Mouse (Mus musculus) hindbrain, embryonic 15.5 days (tissue): ENCODE measurements at regions not wholly inside any gene's neighbourhood (a gene's known extent, or its start where the extent isn't known, plus 50 kb on each side); places are given as distances from the start of the nearest gene placed in this dataset.
"Not testable (repeated sequence)": the region's sequence is repeated elsewhere in the genome, so short reads cannot be mapped to it uniquely, and the experiment has no call there.

ENCODE experiments used
- ATAC-seq: fragments of 200-750 bp; cut with Nextera tagmentation; 2 replicates; pipeline ENCODE4 v1.8.0; 2017; ENCODE audit warnings: low read depth, moderate number of reproducible peaks, moderate TSS enrichment; ENCODE audit not compliant: low FRiP score
- H3K27ac ChIP-seq: fragments of 300-500 bp; sonication (generic); replicated peaks from 2 replicates; pipeline ENCODE4 v1.5.1; 2015; ENCODE audit warnings: mild to moderate bottlenecking, inconsistent platforms
- H3K27me3 ChIP-seq: fragments of 300-500 bp; sonication (generic); 2 replicates; pipeline ENCODE4 v1.6.1; 2015; ENCODE audit warnings: control low read depth, inconsistent platforms
- H3K36me3 ChIP-seq: fragments of 300-500 bp; sonication (generic); 2 replicates; pipeline ENCODE4 v1.6.1; 2015; ENCODE audit warnings: control low read depth, inconsistent platforms
- H3K4me1 ChIP-seq: fragments of 300-500 bp; sonication (generic); replicated peaks from 2 replicates; pipeline ENCODE4 v1.6.1; 2015; ENCODE audit warnings: control low read depth, inconsistent platforms
- H3K4me2 ChIP-seq: fragments of 300-500 bp; sonication (generic); 2 replicates; pipeline ENCODE4 v1.6.1; 2015; ENCODE audit warnings: moderate library complexity, mild to moderate bottlenecking, inconsistent platforms
- H3K4me3 ChIP-seq: fragments of 300-500 bp; sonication (generic); 2 replicates; pipeline ENCODE4 v1.5.1; 2015; ENCODE audit warnings: mild to moderate bottlenecking, inconsistent platforms
- H3K9ac ChIP-seq: fragments of 300-500 bp; sonication (generic); 2 replicates; pipeline ENCODE4 v1.6.1; 2015; ENCODE audit warnings: inconsistent platforms
- H3K9me3 ChIP-seq: fragments of 300-500 bp; sonication (generic); 2 replicates; pipeline ENCODE4 v1.6.1; 2016; ENCODE audit warnings: control low read depth, inconsistent platforms
- WGBS: fragments of 180-500 bp; shearing (Covaris S2); methylation state at CpG from one replicate; pipeline ENCODE4 v1.1.7; 2015; 5-methylcytosine and 5-hydroxymethylcytosine counted together

DNA sequence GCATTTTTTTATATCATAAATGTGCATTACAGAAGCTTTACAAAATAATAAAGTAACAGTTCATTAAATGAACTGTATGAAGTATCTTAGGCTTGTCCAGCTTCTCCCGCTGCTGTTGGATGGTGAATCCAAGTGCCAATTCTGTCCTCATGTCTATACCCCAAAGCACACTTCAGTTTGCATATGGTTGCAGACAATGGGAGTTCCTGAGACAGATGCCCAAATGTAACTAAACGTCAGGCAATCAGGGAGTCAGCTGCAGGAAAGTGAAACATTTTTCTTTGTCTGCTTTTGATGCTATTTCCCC is 859.4 kb upstream of the Mms22l start:
- 17% methylated on average over 2 of the region's 2 CpGs for WGBS
- Histone ChIP-seq H3K27ac (peak overlapping the region; percentile 70; the same call in 1 of the 2 replicates), H3K4me3 (no peak overlapping the region), H3K36me3 (no peaks in the 10 kb centered on the region), H3K9ac (no peak overlapping the region), H3K4me1 (peaks cover 12% of the 10 kb centered on the region), H3K4me2 (0 out of 2 replicates have a peak overlapping the region, but pooled peaks have one; percentile 41), H3K9me3 (no peaks in the 10 kb centered on the region), H3K27me3 (no peaks in the 10 kb centered on the region)
- ATAC-seq: peak; percentile 55; the same call in 1 of the 2 replicates

DNA sequence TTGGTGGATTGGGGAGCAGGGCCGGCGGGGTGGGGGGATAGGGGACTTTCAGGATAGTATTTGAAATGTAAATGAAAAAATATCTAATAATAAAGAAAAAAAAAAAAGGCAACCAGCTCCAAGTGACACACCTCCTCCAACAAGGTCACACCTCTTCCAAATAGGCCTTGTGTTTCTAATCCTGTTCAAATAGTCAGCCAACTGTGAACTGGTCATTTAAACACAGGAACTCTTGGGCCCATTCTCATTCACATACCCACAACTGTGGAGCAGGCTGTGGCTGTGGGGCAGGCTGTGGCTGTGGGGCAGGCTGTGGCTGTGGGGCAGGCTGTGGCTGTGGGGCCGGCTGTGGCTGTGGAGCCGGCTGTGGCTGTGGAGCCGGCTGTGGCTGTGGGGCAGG is 839.6 kb upstream of the Mms22l start:
- H3K27ac ChIP-seq, H3K27me3 ChIP-seq, H3K36me3 ChIP-seq, H3K9ac ChIP-seq, H3K4me2 ChIP-seq, ATAC-seq, H3K9me3 ChIP-seq, H3K4me1 ChIP-seq, H3K4me3 ChIP-seq: not testable (repeated sequence)
- 92% methylated on average over 5 of the region's 5 CpGs for WGBS

DNA sequence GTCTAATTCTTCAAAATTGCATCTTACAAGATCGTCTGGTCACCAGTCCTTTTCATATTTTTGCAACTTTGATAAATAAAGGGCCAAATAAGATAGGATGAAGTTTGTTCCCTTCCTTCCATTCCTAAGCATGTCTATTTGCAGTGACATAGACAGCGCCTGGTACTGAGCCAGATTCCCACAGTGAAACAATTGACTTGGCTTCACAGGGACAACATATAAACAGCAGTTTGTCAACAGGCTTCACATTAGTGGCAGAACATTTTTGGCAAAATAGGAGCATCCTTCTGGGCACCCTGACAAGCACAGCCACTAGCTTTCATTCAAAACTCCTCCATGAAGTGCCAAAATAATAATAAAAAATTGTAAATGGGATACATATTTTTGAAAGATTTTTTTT is 827.4 kb upstream of the Mms22l start:
- H3K27me3 ChIP-seq: no peaks in the 10 kb centered on the region
- no peaks in the 10 kb centered on the region for H3K9me3 ChIP-seq
- no peak overlapping the region for H3K4me2 ChIP-seq
- no peak overlapping the region for H3K27ac ChIP-seq
- ATAC-seq: 0 out of 2 replicates have a peak, but pooled peaks have one; percentile 19
- H3K4me3 ChIP-seq: no peak overlapping the region
- WGBS: 73% methylated on average over 2 of the region's 2 CpGs
- no peak overlapping the region for H3K9ac ChIP-seq
- no peaks in the 10 kb centered on the region for H3K4me1 ChIP-seq
- no peaks in the 10 kb centered on the region for H3K36me3 ChIP-seq

DNA sequence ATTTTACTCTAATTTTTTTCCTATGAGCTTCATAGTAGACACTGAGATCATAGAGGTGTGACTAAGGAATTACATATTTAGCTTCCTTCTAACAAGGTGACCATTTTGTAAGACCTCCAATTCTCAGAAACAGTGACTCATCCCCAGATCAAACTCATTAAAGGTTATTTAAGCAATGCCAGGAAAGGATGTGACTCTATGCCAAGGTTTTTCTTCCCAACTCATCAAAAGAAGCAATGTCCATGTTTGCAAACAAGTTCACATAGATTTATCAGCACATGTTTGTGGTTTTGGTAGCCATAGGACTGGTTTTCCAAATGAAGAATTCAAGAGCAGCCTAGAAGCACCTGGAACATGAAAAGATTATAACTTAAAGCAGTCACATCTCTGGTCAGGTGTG is 792.6 kb upstream of the Mms22l start:
- Histone ChIP-seq H3K4me2 (no peak overlapping the region), H3K36me3 (no peaks in the 10 kb centered on the region), H3K9me3 (no peaks in the 10 kb centered on the region), H3K4me3 (no peak overlapping the region), H3K4me1 (no peaks in the 10 kb centered on the region), H3K27ac (no peak overlapping the region), H3K27me3 (no peaks in the 10 kb centered on the region), H3K9ac (no peak overlapping the region)
- ATAC-seq: no peak

DNA sequence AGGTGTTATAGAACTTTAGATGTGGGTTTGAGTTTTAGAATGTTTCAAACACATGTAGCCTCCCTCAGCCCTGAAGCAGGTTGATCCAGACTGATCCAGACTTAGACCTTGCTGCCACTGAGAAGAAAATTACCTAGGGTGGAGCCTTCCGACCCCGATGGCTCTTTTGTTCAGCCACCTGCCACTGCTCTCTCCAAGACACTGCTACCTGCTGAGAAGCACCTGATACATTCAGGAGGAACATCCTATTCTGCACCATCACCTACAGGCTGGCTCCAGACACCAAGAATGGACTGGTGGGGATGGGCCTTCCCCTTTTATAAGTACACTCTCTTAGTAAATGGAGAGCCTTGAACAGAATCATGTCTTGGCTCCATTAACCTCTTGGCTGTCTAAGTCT is 785.5 kb upstream of the Mms22l start:
- H3K4me3 ChIP-seq: no peak overlapping the region
- no peak overlapping the region for H3K27ac ChIP-seq
- WGBS: 82% methylated on average over 2 of the region's 2 CpGs
- H3K27me3 ChIP-seq: no peaks in the 10 kb centered on the region
- no peaks in the 10 kb centered on the region for H3K36me3 ChIP-seq
- no peaks in the 10 kb centered on the region for H3K4me1 ChIP-seq
- H3K9ac ChIP-seq: no peak overlapping the region
- no peak for ATAC-seq
- no peaks in the 10 kb centered on the region for H3K9me3 ChIP-seq
- no peak overlapping the region for H3K4me2 ChIP-seq

DNA sequence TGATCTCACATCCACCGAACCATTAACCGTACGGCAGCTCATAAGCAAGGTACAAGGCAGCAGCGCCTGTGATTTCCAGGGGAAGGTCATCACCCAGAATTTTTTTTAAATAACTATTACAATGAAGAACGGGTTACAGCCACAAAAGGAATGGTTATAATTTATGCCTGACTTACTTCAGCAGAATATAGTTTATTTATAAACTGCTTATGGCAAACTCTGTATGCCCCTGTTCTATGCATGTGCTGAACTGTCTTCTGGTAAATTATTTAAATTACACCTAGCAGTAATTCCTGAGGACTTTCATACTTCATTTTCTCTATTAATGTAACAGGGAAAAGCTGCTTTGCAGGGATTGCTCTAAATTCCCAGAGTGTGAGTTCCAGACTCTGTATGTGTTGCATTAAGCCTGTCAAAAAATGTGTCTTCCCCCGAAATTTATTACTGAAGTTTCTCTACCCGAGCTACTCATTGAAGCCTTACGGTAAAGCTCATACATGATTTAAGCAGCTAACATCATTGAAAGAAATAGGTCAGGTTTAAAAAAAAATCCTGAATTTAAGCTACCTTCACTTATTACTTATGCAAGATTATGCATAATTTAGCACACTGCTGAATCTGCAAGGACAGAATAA is 782.4 kb upstream of the Mms22l start:
- Histone ChIP-seq H3K9ac (no peak overlapping the region), H3K36me3 (no peaks in the 10 kb centered on the region), H3K27ac (no peak overlapping the region), H3K4me1 (no peaks in the 10 kb centered on the region), H3K27me3 (no peaks in the 10 kb centered on the region), H3K9me3 (no peaks in the 10 kb centered on the region), H3K4me3 (no peak overlapping the region), H3K4me2 (no peak overlapping the region)
- 79% methylated on average over 8 of the region's 8 CpGs for WGBS
- ATAC-seq: no peak

DNA sequence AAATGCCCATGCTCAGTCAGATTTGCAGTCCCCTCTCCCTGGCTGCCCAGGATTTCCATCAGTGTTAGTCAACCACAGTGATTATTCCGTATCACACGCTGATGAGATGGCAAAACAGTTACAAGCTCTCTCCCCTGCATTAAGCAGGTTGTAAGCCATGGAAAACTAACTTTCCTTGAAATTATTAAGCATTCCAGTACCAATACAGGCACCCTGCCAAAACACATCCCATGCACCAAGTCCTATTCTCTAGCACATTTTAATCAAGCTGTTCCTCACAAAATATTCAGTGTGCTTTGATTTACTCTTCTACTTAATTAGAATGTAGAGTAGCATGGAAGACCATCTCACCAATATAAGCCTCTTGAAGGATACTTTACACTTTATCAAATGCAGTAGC is 768.4 kb upstream of the Mms22l start:
- H3K4me1 ChIP-seq: no peaks in the 10 kb centered on the region
- ATAC-seq: no peak
- H3K4me2 ChIP-seq: no peak overlapping the region
- 62% methylated on average over 2 of the region's 2 CpGs for WGBS
- no peak overlapping the region for H3K4me3 ChIP-seq
- H3K9me3 ChIP-seq: no peaks in the 10 kb centered on the region
- no peak overlapping the region for H3K9ac ChIP-seq
- H3K27ac ChIP-seq: no peak overlapping the region
- H3K27me3 ChIP-seq: no peaks in the 10 kb centered on the region
- no peaks in the 10 kb centered on the region for H3K36me3 ChIP-seq

DNA sequence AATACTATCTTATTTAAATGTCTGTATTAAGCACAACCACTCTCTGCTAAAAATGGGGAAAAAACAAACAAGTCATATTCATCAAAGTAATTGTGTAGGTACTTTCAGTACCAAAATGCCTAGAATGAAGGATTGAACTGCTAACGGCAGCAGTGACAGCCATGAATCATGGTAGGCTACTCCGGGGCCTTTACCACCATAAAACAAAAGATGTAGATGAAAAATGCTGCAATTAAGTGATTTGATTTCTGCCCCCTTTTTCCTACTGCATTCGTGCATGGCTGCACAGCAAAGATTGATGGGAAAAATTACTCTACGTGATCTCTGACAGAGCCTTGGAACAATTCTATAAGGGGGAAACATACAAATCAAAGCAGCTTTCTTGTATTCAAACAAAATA is 763.8 kb upstream of the Mms22l start:
- no peak overlapping the region for H3K4me3 ChIP-seq
- H3K27me3 ChIP-seq: no peaks in the 10 kb centered on the region
- H3K4me1 ChIP-seq: no peaks in the 10 kb centered on the region
- no peak overlapping the region for H3K27ac ChIP-seq
- H3K36me3 ChIP-seq: no peaks in the 10 kb centered on the region
- no peak overlapping the region for H3K4me2 ChIP-seq
- no peak for ATAC-seq
- 51% methylated on average over 4 of the region's 4 CpGs for WGBS
- H3K9me3 ChIP-seq: no peaks in the 10 kb centered on the region
- H3K9ac ChIP-seq: no peak overlapping the region

DNA sequence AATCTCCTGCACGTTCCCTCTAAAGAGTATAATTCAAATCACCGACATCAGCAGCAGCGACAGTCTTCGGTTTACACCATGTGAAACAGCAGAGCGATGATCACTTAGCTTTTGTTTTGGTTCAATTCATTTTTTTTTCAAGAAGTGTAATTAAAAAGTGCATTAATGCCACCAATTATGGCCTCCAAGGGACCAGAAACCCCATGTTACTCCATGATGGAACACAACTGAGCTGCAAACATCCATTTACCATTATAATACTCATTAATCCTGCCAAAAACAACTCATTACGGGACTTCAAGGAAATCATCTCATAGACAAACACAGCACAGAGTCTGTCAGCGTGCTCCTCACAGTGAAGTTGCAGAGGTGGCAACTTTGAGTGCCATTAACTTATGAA is 752.2 kb upstream of the Mms22l start:
- Histone ChIP-seq H3K4me2 (peak overlapping the region; percentile 35), H3K9ac (no peak overlapping the region)
- 45% methylated on average over 7 of the region's 7 CpGs for WGBS

DNA sequence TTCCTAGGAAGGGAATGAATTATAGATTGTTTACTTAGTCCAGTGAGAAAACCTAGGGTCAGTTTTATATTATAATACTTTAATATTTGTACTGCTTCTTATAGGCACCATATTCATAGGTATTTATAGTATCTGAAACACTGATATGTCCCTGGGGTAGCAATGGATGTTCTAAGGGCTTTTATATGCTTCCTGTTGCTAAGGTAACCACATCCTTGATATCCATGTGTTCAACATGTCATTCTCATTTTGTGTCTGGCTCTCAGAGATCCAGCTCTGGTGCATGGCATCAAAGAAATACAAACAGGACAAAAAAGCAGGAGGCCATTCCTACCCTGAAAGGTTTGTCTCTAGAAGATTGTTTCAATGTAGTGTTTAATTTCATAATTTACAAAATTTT is 738.2 kb upstream of the Mms22l start:
- Histone ChIP-seq H3K27ac (no peak overlapping the region), H3K4me2 (no peak overlapping the region), H3K27me3 (no peaks in the 10 kb centered on the region), H3K9ac (no peak overlapping the region), H3K36me3 (no peaks in the 10 kb centered on the region), H3K4me3 (no peak overlapping the region), H3K9me3 (no peaks in the 10 kb centered on the region), H3K4me1 (peaks cover 10% of the 10 kb centered on the region; the same call in 1 of the 2 replicates)
- no peak for ATAC-seq

More for the DNA sequence above, 752.2 kb upstream of the Mms22l start:
- Histone ChIP-seq H3K36me3 (no peaks in the 10 kb centered on the region), H3K27me3 (no peaks in the 10 kb centered on the region), H3K4me1 (no peaks in the 10 kb centered on the region; the same call in 1 of the 2 replicates), H3K9me3 (no peaks in the 10 kb centered on the region), H3K27ac (no peak overlapping the region), H3K4me3 (no peak overlapping the region)
- ATAC-seq: no peak

DNA sequence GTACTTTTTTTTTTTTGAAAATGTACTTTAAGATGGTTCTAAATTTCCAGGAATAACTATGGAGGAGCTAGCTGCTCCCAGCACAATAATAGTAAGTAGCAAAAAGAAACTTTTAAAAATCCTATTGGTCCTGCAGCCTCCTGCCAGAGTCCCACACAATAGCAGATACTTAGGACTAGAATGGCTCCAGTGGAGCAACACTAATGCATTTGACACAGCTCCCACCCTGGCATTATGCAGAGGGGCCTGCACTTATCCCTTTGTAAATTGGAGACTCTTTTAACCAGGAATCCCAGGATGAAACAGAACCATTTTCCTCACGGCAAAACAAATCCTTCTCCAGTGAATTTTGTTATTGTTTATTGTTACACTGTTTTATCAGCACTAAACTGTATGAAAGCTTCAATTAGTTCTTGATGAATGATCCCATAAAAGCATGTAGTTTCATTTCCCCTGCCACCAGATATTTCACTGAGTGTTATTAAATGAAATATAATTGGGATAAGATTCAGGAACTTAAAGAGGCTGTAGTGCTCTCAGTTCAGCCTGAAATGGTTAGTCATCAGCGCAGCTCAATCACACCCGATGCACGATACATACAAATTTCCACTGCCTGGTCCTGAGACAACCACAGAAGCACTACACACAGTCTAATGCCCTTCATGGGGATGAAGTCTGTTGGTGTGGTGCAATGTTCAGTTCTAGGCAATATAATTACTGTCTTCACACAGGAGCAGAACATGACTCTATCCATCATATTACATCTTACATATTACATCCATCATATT is 708.6 kb upstream of the Mms22l start:
- Histone ChIP-seq H3K36me3 (no peaks in the 10 kb centered on the region), H3K27me3 (no peaks in the 10 kb centered on the region), H3K27ac (peak overlapping the region; percentile 38; the same call in 1 of the 2 replicates), H3K4me3 (no peak overlapping the region), H3K4me1 (peaks cover 4% of the 10 kb centered on the region; the same call in 1 of the 2 replicates), H3K4me2 (no peak overlapping the region), H3K9ac (0 out of 2 replicates have a peak overlapping the region, but pooled peaks have one; percentile 10), H3K9me3 (no peaks in the 10 kb centered on the region)
- WGBS: 18% methylated on average over 4 of the region's 4 CpGs
- peak; percentile 91 for ATAC-seq

DNA sequence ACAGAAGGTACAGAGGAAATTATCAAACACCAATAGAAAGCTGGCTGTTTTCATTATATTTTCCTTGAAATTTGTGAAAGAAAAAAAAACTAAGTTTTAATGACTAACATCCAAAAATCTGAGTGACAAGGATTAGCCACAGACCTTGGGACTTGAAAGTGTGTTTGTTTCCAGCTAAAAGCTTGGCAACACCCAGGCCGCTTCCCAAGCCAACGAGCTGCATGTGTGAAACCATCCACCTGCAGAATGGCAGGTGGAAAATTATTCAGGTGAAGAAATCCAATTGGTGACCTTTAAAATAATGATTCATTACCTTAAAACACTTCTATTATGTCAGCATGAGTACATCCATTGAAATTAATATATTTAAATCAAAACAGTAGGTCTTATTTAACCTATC is 672.7 kb upstream of the Mms22l start:
- 84% methylated on average over 2 of the region's 2 CpGs for WGBS
- no peaks in the 10 kb centered on the region for H3K36me3 ChIP-seq
- H3K27ac ChIP-seq: no peak overlapping the region
- H3K4me1 ChIP-seq: no peaks in the 10 kb centered on the region
- H3K9me3 ChIP-seq: no peaks in the 10 kb centered on the region
- no peak overlapping the region for H3K4me2 ChIP-seq
- no peak overlapping the region for H3K4me3 ChIP-seq
- H3K9ac ChIP-seq: no peak overlapping the region
- no peak for ATAC-seq
- H3K27me3 ChIP-seq: no peaks in the 10 kb centered on the region

DNA sequence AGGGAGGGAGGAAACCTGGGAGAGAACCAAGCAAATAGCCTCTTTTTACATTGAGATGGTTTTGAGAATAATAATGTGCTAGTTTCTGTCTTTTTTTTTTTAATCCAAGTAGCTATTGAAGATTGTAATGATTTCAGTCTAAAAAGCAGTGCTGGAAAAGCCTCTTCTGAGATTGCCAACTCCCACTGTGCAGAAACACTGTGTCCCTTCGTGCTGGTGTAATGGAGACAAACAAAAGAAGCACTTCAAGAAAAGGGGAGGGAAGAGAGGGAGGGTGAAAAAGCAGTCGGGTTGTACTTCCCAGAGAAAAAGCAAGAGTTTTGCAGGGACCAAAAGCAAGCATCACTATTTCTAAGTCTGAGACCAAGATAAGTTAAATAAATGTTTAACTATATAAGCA is 669.4 kb upstream of the Mms22l start:
- H3K4me1 ChIP-seq: no peaks in the 10 kb centered on the region
- no peaks in the 10 kb centered on the region for H3K9me3 ChIP-seq
- H3K4me2 ChIP-seq: no peak overlapping the region
- H3K4me3 ChIP-seq: no peak overlapping the region
- no peaks in the 10 kb centered on the region for H3K27me3 ChIP-seq
- no peak for ATAC-seq
- H3K9ac ChIP-seq: no peak overlapping the region
- WGBS: 0% methylated on average over 2 of the region's 2 CpGs
- H3K36me3 ChIP-seq: no peaks in the 10 kb centered on the region
- no peak overlapping the region for H3K27ac ChIP-seq
